Mouse (Mus musculus) lung, adult 2 months (tissue): ENCODE measurements around the gene Nrap.

Experiments
- CTCF ChIP-seq: fragments of 200-500 bp; IDR thresholded peaks from 2 replicates; pipeline ENCODE4 v1.5.1; 2011; ENCODE audit warnings: mild to moderate bottlenecking, low read length, control low read depth; ENCODE audit not compliant: insufficient read depth
- POLR2A ChIP-seq: fragments of 200-500 bp; IDR thresholded peaks from 2 replicates; pipeline ENCODE4 v1.6.1; 2011; ENCODE audit warnings: low read depth, mild to moderate bottlenecking, control low read depth, low read length, borderline replicate concordance; ENCODE audit errors: extremely low read depth

- TF ChIP-seq CTCF (no peak), POLR2A (no peak)
Observed at GRCm38 (mm10) chr19:56320186-56320860, 69.5 kb downstream of the Nrap start.
